ENCODE assay signal across 18 mouse cellular contexts in the genomic region with DNA sequence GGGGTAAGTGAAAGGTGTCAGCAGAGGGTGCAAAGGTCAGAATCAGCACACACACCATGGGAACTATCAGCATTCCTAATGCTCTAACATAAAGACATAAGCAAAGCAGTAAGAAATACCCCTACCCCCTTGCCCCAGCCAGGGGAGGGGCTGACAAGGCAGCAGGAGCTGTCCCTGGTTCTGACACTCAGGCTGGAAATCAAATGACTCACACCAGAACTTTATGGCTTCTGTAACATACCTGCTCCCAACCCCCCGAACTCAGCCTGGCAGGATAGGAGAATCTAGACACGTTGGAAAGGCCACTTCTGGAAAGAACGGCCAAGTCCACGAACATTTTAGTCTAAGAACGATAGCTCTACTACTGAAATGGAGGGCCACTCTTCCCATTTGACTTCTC. TPM values are rescaled to one million over a fixed set of nuclear protein-coding genes. Genes with fewer than 3 reads are reported as not detected.
DNase-seq lines count a peak whose midpoint lies in the region; ATAC-seq and TF ChIP-seq lines count a peak whose summit lies in the region.
"Had no signal": no experiment of that assay in that cellular context is flagged by ENCODE, and none has a peak within 500 bp of the region (broad histone marks: within the 10 kb centered on the region; RNA-seq: fewer than 3 reads in every experiment).

No protein-coding gene starts in this region.

- TF ChIP-seq RAD21 in MEL (IDR thresholded peaks at IDR 0.05; ENCODE audit: low read depth, low read length) = no peak

- ATAC-seq in liver, embryonic 12.5 days = no peak

- no peak overlapping the region for H3K27ac ChIP-seq in liver, embryonic 12.5 days
- H3K27ac ChIP-seq in MEL (ENCODE audit: control insufficient read depth, low read depth, low read length) = no peak overlapping the region
- H3K27ac ChIP-seq: embryonic facial prominence, embryonic 13.5 days; heart, adult 2 months; hindbrain, embryonic 15.5 days; kidney, embryonic 15.5 days; liver, embryonic 14.5 days; midbrain, embryonic 12.5 days had no signal

- 37% methylated on average over 5 of the region's 5 CpGs for WGBS in liver, embryonic 12.5 days (ENCODE audit: insufficient replicate concordance)

- TF ChIP-seq EP300 in MEL (IDR thresholded peaks at IDR 0.05; ENCODE audit: low read depth in 1 of 2, low read length in 2 of 2) = no peak

- peaks cover 14% of the 10 kb centered on the region for H3K4me1 ChIP-seq in liver, embryonic 12.5 days
- H3K4me1 ChIP-seq in MEL (ENCODE audit: control insufficient read depth in 1 of 2, insufficient read depth in 2 of 2, low read length in 2 of 2) = peaks cover 0 to 11% of the 10 kb centered on the region in 2 experiments; a peak in 3 of 4 replicates

- no peaks in the 10 kb centered on the region for H3K27me3 ChIP-seq in liver, embryonic 12.5 days (replicated peaks)
- no peaks in the 10 kb centered on the region for H3K27me3 ChIP-seq in MEL (ENCODE audit: control insufficient read depth in 1 of 2, insufficient read depth in 2 of 2, low read length in 2 of 2)
- H3K27me3 ChIP-seq: embryonic facial prominence, embryonic 13.5 days; hindbrain, embryonic 15.5 days; kidney, embryonic 15.5 days; midbrain, embryonic 12.5 days had no signal

- no peak for TF ChIP-seq CTCF in MEL (IDR thresholded peaks at IDR 0.05 in 2 of 3, conservative IDR thresholded peaks at IDR 0.05 in 1 of 3; ENCODE audit: control insufficient read depth in 1 of 3, insufficient read depth in 1 of 3, low read depth in 2 of 3, low read length in 3 of 3, poor library complexity in 1 of 3, severe bottlenecking in 1 of 3)

- TF ChIP-seq POLR2A in MEL (IDR thresholded peaks at IDR 0.05; ENCODE audit: control insufficient read depth in 1 of 2, insufficient read depth in 1 of 2, low read depth in 1 of 2, low read length in 2 of 2, poor library complexity in 1 of 2) = no peak

- H3K4me2 ChIP-seq in liver, embryonic 12.5 days = no peak overlapping the region
- H3K4me2 ChIP-seq: embryonic facial prominence, embryonic 13.5 days; hindbrain, embryonic 15.5 days; kidney, embryonic 15.5 days; midbrain, embryonic 12.5 days had no signal

- no peak overlapping the region for H3K4me3 ChIP-seq in liver, embryonic 12.5 days
- H3K4me3 ChIP-seq in MEL (ENCODE audit: control insufficient read depth in 1 of 2, insufficient read depth in 1 of 2, low read depth in 2 of 2, low read length in 2 of 2) = no peak overlapping the region
- H3K4me3 ChIP-seq: embryonic facial prominence, embryonic 13.5 days; heart, adult 2 months; hindbrain, embryonic 15.5 days; kidney, embryonic 15.5 days; midbrain, embryonic 12.5 days had no signal

- no peaks in the 10 kb centered on the region for H3K36me3 ChIP-seq in liver, embryonic 12.5 days
- H3K36me3 ChIP-seq in MEL (ENCODE audit: control insufficient read depth in 1 of 2, insufficient read depth in 2 of 2, low read length in 2 of 2) = peaks cover 0 to 11% of the 10 kb centered on the region in 2 experiments; a peak in 2 of 4 replicates
- H3K36me3 ChIP-seq: embryonic facial prominence, embryonic 13.5 days; hindbrain, embryonic 15.5 days; kidney, embryonic 15.5 days; midbrain, embryonic 12.5 days had no signal

- peak; percentile 12 for DNase-seq in liver
- DNase-seq in MEL (ENCODE audit: low read depth, low spot score) = peak; percentile 56
- DNase-seq in embryo, embryonic 11 days = peak; percentile 51
- peak; percentile 22 for DNase-seq in yolk sac, embryonic 10.5 days (ENCODE audit: low spot score)
- no peak for DNase-seq in layer of hippocampus, postnatal 36 days
- DNase-seq in Muller cell, postnatal 12 days (ENCODE audit: inconsistent ontology term) = no peak
- DNase-seq: cerebellum, postnatal 10 days; gastrocnemius, postnatal 10 days; heart, adult 2 months; heart, postnatal 10 days; lung, postnatal 36 days; right cerebral cortex, adult 18-20 months had no signal

- peaks cover 1% of the 10 kb centered on the region; the same call in 1 of the 2 replicates for H3K79me2 ChIP-seq in MEL (ENCODE audit: control insufficient read depth, insufficient read depth, low read length, poor library complexity)

- H3K9me3 ChIP-seq in liver, embryonic 12.5 days (replicated peaks) = no peaks in the 10 kb centered on the region
- H3K9me3 ChIP-seq in MEL (replicated peaks; ENCODE audit: insufficient read depth, low read length) = no peaks in the 10 kb centered on the region
- H3K9me3 ChIP-seq: embryonic facial prominence, embryonic 13.5 days; hindbrain, embryonic 15.5 days; kidney, embryonic 15.5 days; midbrain, embryonic 12.5 days had no signal

- H3K9ac ChIP-seq in liver, embryonic 12.5 days = no peak overlapping the region
- H3K9ac ChIP-seq in MEL (ENCODE audit: control insufficient read depth, low read depth, low read length, poor library complexity, severe bottlenecking) = no peak overlapping the region
- H3K9ac ChIP-seq: embryonic facial prominence, embryonic 13.5 days; hindbrain, embryonic 15.5 days; kidney, embryonic 15.5 days; liver, embryonic 14.5 days; midbrain, embryonic 12.5 days had no signal

TF ChIP-seq in MEL, 35 proteins besides CTCF, POLR2A, EP300 and RAD21:
- TF ChIP-seq KAT2A (conservative IDR thresholded peaks at IDR 0.05; ENCODE audit: low read depth, low read length) (no peak), ELF1 (IDR thresholded peaks at IDR 0.05; ENCODE audit: low read depth, low read length) (no peak), SIN3A (IDR thresholded peaks at IDR 0.05; ENCODE audit: low read length) (peak; percentile 62; the same call in 1 of the 2 replicates), SMC3 (IDR thresholded peaks at IDR 0.05; ENCODE audit: low read depth, low read length) (no peak), MAZ (IDR thresholded peaks at IDR 0.05; ENCODE audit: low read depth, low read length) (no peak; the same call in 1 of the 2 replicates), MYC (IDR thresholded peaks at IDR 0.05; ENCODE audit: low read depth, low read length) (no peak), MXI1 (IDR thresholded peaks at IDR 0.05; ENCODE audit: low read depth, low read length) (0 out of 2 replicates have a peak, but pooled peaks have one; percentile 45), POLR2AphosphoS2 (IDR thresholded peaks at IDR 0.05; ENCODE audit: low read length) (no peak), MEF2A (IDR thresholded peaks at IDR 0.05; ENCODE audit: extremely low read depth, insufficient replicate concordance, low read depth, low read length, poor library complexity, severe bottlenecking) (no peak), HCFC1 (IDR thresholded peaks at IDR 0.05; ENCODE audit: low read depth, low read length) (no peak)
TF ChIP-seq in MEL: peak in this region for 2.

RNA-seq across cellular contexts. Expression of a gene that starts 4.6 kb away (rescaled TPM):
- 1.4 and 1.7 TPM in 2 replicates for polyA plus RNA-seq in liver, embryonic 12.5 days (2016; fragmentation: Nextera tagmentation; extraction: Ambion mirVana)
- total RNA-seq in MEL (2012; rRNA removed) = 5.4 and 6.0 TPM in 2 replicates
- 100 to 1,000 TPM in 1 of 2 experiments, 10 to 100 TPM in 1; 15.4 to 312 TPM for polyA plus RNA-seq in MEL (2012; ENCODE audit: insufficient read depth in 1 of 2, insufficient read length in 2 of 2, low read depth in 1 of 2, low replicate concordance in 2 of 2, missing spikeins in 1 of 2)
- 10 to 100 TPM; 60.0 to 60.5 TPM for total RNA-seq in layer of hippocampus, postnatal 36 days (2021)

RNA-seq across cellular contexts. Expression of a gene that starts 43.7 kb away (rescaled TPM):
- polyA plus RNA-seq in liver, embryonic 12.5 days (2016; fragmentation: Nextera tagmentation; extraction: Ambion mirVana) = 8.1 and 8.2 TPM in 2 replicates
- total RNA-seq in MEL (2012; rRNA removed) = 6.0 and 7.3 TPM in 2 replicates
- polyA plus RNA-seq in MEL (2012; ENCODE audit: insufficient read depth in 1 of 2, insufficient read length in 2 of 2, low read depth in 1 of 2, low replicate concordance in 2 of 2, missing spikeins in 1 of 2) = 1 to 10 TPM in 1 of 2 experiments, not detected in 1; 7.9 TPM
- 10 to 100 TPM; 37.5 to 45.4 TPM for total RNA-seq in layer of hippocampus, postnatal 36 days (2021)

Comparison
In these comparisons a context has a peak if more than half of its experiments do, and no peak if none do; other contexts are left out.
1. DNase-seq: peak in liver (single experiment), MEL (single experiment), embryo, embryonic 11 days (single experiment) and yolk sac, embryonic 10.5 days (single experiment); none in layer of hippocampus, postnatal 36 days (0 of 2) and Muller cell, postnatal 12 days (single experiment).